Mouse (Mus musculus) limb, embryonic 12.5 days (tissue): ENCODE data around the gene Smyd3. TPM values are rescaled to one million over a fixed set of nuclear protein-coding genes. Genes with fewer than 3 reads are reported as not detected.

Source experiments
- ATAC-seq: fragments of 200-750 bp; cut with Nextera tagmentation; 2 replicates; pipeline ENCODE4 v1.8.0; 2017; ENCODE audit warnings: low read depth, moderate TSS enrichment; ENCODE audit not compliant: insufficient number of reproducible peaks, insufficient read depth, low FRiP score, low TSS enrichment
- H3K27ac ChIP-seq: fragments of 300-500 bp; sonication (generic); 2 replicates; pipeline ENCODE4 v1.5.1; 2016; ENCODE audit warnings: mild to moderate bottlenecking, moderate library complexity
- H3K27me3 ChIP-seq: fragments of 300-500 bp; sonication (generic); 2 replicates; pipeline ENCODE4 v1.6.1; 2016; ENCODE audit warnings: mild to moderate bottlenecking, moderate library complexity
- H3K36me3 ChIP-seq: fragments of 300-500 bp; sonication (generic); 2 replicates; pipeline ENCODE4 v1.6.1; 2016; ENCODE audit warnings: mild to moderate bottlenecking, moderate library complexity
- H3K4me1 ChIP-seq: fragments of 300-500 bp; sonication (generic); replicated peaks from 2 replicates; pipeline ENCODE4 v1.6.1; 2016
- H3K4me2 ChIP-seq: fragments of 300-500 bp; sonication (generic); 2 replicates; pipeline ENCODE4 v1.6.1; 2016; ENCODE audit warnings: mild to moderate bottlenecking, moderate library complexity
- H3K4me3 ChIP-seq: fragments of 300-500 bp; sonication (generic); replicated peaks from 2 replicates; pipeline ENCODE4 v1.5.1; 2016; ENCODE audit warnings: mild to moderate bottlenecking
- H3K9ac ChIP-seq: fragments of 300-500 bp; sonication (generic); replicated peaks from 2 replicates; pipeline ENCODE4 v1.6.1; 2016; ENCODE audit warnings: mild to moderate bottlenecking, moderate library complexity
- H3K9me3 ChIP-seq: fragments of 300-500 bp; sonication (generic); 2 replicates; pipeline ENCODE4 v1.6.1; 2016; ENCODE audit warnings: mild to moderate bottlenecking, moderate library complexity
- WGBS: fragments of 180-500 bp; shearing (Covaris S2); methylation state at CpG from one replicate; pipeline ENCODE4 v1.1.7; 2016; 5-methylcytosine and 5-hydroxymethylcytosine counted together
- polyA plus RNA-seq: library from polyadenylated mRNA; unstranded; fragments of >200 nt; fragmentation: Nextera tagmentation; extraction: Ambion mirVana; gene quantifications from 2 replicates; pipeline ENCODE4 v1.2.1, GENCODE M21; 2016

Gene Smyd3
- polyA plus RNA-seq, 1 experiment from 2014 or later, result 26.5 TPM

DNA sequence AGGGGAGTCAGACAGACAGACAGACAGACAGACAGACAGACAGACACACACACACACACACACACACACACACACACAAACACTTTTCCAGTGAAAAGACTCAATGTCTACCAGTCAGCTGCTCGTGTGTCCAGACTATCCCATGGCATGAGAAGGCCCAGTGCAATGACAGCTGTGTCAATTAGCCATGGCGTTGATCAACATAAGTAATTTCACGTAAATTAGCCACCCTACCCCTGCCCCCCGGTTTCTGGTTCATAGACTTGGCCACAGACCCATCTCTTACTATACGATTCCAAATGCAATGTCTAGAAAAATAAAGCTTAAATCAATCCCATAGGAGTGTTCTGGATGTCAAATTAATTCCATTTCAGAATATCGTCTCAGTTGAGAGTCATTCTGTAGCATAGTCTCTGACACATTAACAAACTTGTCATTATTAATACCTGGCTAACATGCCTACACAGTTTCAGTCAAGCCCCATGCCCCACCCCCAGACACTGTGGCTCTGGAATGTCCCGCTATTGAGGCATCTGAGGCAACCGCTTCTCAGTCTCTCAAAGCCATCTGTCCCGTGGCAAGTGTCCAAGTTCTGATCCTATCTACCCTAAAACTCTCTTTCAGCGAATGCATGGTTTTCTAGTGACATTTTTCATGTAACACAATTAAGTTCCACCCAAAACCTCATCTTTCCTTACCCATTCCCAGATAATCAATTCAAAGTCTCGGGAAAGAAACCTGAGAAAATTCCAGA lies 395.2 kb downstream of the Smyd3 start:
- Histone ChIP-seq H3K9ac (no peak overlapping the region), H3K27me3 (0 out of 2 replicates have a peak, but pooled peaks cover 3% of the 10 kb centered on the region), H3K36me3 (no peaks in the 10 kb centered on the region), H3K9me3 (no peaks in the 10 kb centered on the region), H3K4me3 (no peak overlapping the region), H3K27ac (no peak overlapping the region), H3K4me1 (peaks cover 10% of the 10 kb centered on the region; the same call in 1 of the 2 replicates), H3K4me2 (no peak overlapping the region)
- 81% methylated on average over 11 of the region's 11 CpGs for WGBS
- ATAC-seq, result no peak

DNA sequence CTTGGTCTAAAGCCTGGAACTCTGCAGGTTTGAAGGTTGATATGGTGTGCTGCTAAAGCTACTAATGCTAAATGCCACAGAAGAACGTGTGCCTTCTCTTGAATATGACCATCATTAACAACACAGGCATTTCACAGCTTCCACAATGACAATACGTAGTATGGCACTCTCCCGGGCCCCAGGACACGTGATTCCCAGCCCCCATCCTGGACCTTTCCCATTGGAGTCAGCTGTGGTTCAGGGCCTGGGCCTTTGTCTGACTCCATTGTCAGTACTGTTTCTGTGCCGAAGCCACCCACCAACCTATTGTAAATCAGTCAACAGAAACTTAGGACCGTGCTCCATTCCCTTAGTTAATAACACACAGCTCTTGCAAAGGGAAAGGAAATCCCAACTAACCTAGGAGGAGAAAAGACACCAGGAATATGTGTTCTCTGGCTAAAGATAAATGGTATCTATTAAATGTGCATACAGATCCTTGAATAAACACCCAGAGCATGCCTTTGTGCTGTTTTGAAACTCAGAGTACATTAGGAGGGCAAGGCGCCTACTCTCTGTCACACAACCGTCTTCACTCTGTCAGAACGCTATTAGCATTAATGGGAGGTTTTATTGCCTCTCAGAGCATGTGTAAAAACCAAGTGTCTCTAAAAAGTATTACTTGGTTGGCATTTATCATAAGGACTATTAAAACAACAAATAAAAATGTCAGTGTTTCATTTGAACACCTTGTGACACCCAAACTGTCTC lies 397.4 kb downstream of the Smyd3 start:
- 42% methylated on average over 9 of the region's 9 CpGs for WGBS

DNA sequence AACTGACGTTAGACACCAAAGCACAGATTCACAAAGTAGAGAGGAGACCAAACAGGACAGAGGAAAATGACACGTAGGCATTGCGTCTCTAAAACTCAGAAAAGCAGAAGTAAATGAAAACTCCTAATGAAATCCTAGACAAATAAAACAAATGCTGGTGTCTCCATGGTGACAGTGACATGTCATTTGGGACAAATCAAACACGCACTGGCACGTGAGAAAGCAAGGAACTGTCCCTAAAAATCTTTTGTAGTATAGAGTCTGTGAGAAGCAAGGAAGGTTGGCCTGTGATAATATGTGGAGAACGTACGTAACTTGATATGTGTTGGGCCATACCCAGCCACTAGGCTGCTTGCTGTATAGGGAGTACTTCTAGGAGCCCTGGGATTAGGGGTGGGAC lies 399.2 kb downstream of the Smyd3 start:
- no peak overlapping the region for H3K9ac ChIP-seq
- no peaks in the 10 kb centered on the region for H3K36me3 ChIP-seq
- peaks cover 11% of the 10 kb centered on the region; the same call in 1 of the 2 replicates for H3K4me1 ChIP-seq
- WGBS, result 82% methylated on average over 7 of the region's 7 CpGs
- no peak for ATAC-seq
- H3K27ac ChIP-seq, result no peak overlapping the region
- no peak overlapping the region for H3K4me3 ChIP-seq
- H3K9me3 ChIP-seq, result no peaks in the 10 kb centered on the region; the same call in 1 of the 2 replicates
- H3K4me2 ChIP-seq, result no peak overlapping the region
- 0 out of 2 replicates have a peak, but pooled peaks cover 3% of the 10 kb centered on the region for H3K27me3 ChIP-seq

More for the DNA sequence above, 397.4 kb downstream of the Smyd3 start:
- Histone ChIP-seq H3K27ac (no peak overlapping the region), H3K4me1 (peaks cover 11% of the 10 kb centered on the region; the same call in 1 of the 2 replicates), H3K4me3 (no peak overlapping the region), H3K9ac (no peak overlapping the region), H3K36me3 (no peaks in the 10 kb centered on the region), H3K4me2 (no peak overlapping the region), H3K9me3 (no peaks in the 10 kb centered on the region), H3K27me3 (0 out of 2 replicates have a peak, but pooled peaks cover 3% of the 10 kb centered on the region)
- no peak for ATAC-seq

DNA sequence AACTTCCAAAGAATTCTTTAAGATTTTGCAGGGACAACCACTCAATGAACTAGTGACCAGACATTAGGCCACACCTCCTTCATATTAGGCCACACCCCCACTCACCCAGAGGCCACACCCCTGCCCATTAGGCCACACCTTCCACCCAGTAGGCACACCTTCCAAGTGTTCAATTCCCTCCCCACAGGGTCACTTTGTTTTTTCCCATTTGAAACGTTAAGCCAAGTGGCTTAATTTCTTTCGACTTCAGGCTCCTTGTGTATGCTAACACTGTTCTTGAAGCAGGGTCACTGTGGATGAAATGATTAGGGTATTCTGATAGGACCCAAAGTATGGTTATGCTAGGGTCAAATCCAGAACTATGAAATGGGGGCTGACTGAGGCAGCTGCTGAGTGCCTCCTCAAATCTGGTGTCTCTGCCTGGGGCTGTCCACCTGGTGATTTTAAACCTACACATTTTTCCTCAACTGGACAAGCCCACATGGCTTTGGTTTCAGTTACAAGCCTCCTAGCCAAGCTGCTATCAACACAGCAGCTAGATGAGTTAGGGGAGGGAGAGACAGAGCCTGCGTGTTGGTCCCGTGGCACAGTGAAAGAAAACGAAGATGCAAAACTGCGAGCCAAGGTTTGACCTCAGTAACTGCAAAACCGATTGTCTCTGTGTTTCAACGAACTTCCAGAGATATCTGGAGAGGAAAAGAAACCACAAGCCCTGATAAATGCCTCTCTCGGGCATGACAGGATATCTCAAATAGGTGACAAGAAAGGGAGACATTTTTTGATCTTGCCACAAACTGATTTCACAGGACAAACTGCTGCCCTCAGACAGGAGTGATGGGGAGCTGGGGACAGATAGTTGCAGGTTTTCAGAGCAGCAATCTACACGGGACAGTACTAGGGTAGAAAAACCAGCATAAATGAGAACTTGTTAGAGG lies 400.8 kb downstream of the Smyd3 start:
- H3K9ac ChIP-seq, result no peak overlapping the region; the same call in 1 of the 2 replicates
- no peaks in the 10 kb centered on the region for H3K36me3 ChIP-seq
- H3K4me3 ChIP-seq, result no peak overlapping the region
- no peaks in the 10 kb centered on the region; the same call in 1 of the 2 replicates for H3K9me3 ChIP-seq
- H3K27ac ChIP-seq, result peak overlapping the region; percentile 9; the same call in 1 of the 2 replicates
- peaks cover 11% of the 10 kb centered on the region; the same call in 1 of the 2 replicates for H3K4me1 ChIP-seq
- WGBS, result 75% methylated on average over 10 of the region's 10 CpGs
- H3K27me3 ChIP-seq, result 0 out of 2 replicates have a peak, but pooled peaks cover 3% of the 10 kb centered on the region
- H3K4me2 ChIP-seq, result no peak overlapping the region
- ATAC-seq, result no peak

DNA sequence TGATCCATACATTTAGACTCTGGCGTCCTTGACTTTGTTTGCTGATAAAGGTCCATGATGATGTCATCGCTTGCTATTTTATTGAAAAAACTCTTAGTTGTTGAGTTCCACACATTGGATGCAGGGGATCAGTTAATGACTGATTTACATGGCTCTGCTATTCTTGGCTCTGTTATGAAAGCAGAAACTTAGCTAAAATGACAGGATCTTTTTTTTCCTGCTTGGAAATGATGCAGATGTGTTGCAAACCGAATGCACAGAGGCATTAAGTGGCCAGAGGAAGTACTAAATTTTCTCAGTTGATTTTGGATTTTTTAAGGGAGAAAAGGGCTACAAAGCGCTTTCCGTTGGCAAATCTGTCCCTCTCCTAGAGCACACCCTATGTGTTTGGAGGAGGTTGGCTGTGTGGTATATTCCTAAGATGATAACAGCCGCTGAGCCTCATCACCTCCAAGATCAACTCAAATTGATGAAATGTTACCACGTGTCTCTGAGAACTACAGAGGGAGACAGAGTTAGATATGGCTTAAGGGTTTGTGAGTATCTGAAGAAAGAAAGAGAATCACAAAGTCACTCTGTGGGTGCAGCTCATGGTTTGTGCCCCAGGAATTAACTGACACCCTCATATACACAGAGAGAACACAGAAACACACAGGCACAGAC lies 402.9 kb downstream of the Smyd3 start:
- Histone ChIP-seq H3K4me3 (no peak overlapping the region), H3K4me2 (no peak overlapping the region), H3K9ac (no peak overlapping the region), H3K27ac (no peak overlapping the region), H3K27me3 (no peaks in the 10 kb centered on the region), H3K4me1 (0 out of 2 replicates have a peak, but pooled peaks cover 4% of the 10 kb centered on the region), H3K9me3 (no peaks in the 10 kb centered on the region; the same call in 1 of the 2 replicates), H3K36me3 (no peaks in the 10 kb centered on the region)
- 87% methylated on average over 7 of the region's 7 CpGs for WGBS
- no peak for ATAC-seq

DNA sequence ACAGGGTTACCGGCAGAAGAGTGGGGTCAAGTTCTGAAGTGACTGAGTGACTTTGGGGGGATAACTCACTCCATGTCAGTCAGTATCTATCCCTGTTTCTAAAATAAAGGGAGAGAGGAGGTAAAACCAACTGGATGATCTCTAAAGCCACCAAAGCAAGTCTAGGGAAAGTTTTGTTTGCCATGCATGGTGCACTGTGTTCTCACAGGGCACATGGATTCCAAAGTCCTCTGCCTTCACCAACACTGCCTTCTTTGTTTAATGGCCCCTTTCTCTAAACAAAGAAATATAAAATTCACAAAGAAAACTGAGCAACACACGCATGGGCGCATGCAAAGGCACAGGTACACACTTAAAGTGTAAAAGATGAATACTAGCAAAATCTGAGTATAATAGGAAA lies 403.5 kb downstream of the Smyd3 start:
- no peaks in the 10 kb centered on the region for H3K27me3 ChIP-seq
- H3K4me2 ChIP-seq, result no peak overlapping the region
- no peaks in the 10 kb centered on the region for H3K36me3 ChIP-seq
- no peak overlapping the region for H3K4me3 ChIP-seq
- no peak overlapping the region for H3K9ac ChIP-seq
- 0 out of 2 replicates have a peak, but pooled peaks cover 4% of the 10 kb centered on the region for H3K4me1 ChIP-seq
- 98% methylated on average over 3 of the region's 3 CpGs for WGBS
- no peak for ATAC-seq
- no peak overlapping the region for H3K27ac ChIP-seq
- no peaks in the 10 kb centered on the region; the same call in 1 of the 2 replicates for H3K9me3 ChIP-seq

GRCm38 (mm10) chr1:179108759-179109158 lies 409.1 kb downstream of the Smyd3 start:
- H3K27ac ChIP-seq, result 0 out of 2 replicates have a peak overlapping the region, but pooled peaks have one; percentile 17
- H3K9me3 ChIP-seq, result no peaks in the 10 kb centered on the region
- peaks cover 38% of the 10 kb centered on the region for H3K4me1 ChIP-seq
- no peaks in the 10 kb centered on the region for H3K27me3 ChIP-seq
- no peaks in the 10 kb centered on the region for H3K36me3 ChIP-seq
- no peak overlapping the region for H3K4me3 ChIP-seq
- 29% methylated on average over 7 of the region's 7 CpGs for WGBS
- ATAC-seq, result no peak
- H3K4me2 ChIP-seq, result no peak overlapping the region
- H3K9ac ChIP-seq, result no peak overlapping the region

DNA sequence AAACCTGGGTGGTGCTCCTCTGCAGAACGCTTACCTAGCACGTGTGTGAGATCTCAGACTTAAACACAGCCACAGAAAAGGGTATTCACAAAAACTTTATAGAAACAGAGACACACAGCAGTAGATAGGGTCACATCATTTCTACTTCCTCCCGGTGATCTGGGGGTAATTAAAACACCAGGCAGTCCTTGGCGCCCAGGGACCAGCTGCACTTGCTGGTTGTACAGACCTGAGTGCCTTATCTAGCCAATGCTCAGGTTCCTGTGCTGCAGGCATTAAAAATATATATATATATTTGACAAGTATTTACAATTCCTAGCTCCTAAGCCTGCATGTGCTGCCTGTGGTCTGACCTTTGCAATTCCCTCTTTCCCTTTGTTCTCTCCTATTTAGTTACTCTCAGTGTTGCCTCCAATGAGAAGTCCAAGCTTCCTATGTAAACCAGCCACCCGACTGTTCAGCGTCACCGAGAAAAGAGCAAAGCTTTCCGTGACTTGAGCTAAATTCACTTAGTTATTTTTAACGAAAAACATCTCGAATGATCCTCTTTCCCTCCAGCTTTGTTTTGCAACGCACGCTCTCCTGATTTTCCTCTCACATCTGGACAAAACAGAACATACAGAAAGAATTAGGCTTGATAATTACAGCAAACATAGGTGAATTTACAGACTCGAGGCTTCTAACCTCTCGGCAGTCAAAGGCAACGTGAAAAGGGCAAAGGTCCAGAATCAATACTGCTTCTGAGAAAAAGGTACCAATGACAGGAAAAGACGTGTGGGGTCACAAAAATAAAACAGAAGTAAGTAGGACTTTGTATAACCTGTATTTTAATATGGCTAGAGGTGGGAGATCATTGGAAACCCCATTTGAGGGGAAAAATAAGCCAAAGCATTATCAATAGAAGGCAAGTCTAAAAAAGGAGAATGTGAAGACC lies 409.8 kb downstream of the Smyd3 start:
- no peak overlapping the region for H3K4me3 ChIP-seq
- H3K4me2 ChIP-seq, result no peak overlapping the region; the same call in 1 of the 2 replicates
- peaks cover 39% of the 10 kb centered on the region for H3K4me1 ChIP-seq
- H3K27ac ChIP-seq, result peak overlapping the region; percentile 82
- H3K9ac ChIP-seq, result no peak overlapping the region
- 19% methylated on average over 16 of the region's 16 CpGs for WGBS
- H3K9me3 ChIP-seq, result no peaks in the 10 kb centered on the region
- H3K36me3 ChIP-seq, result no peaks in the 10 kb centered on the region
- H3K27me3 ChIP-seq, result no peaks in the 10 kb centered on the region
- ATAC-seq, result no peak; the same call in 1 of the 2 replicates

DNA sequence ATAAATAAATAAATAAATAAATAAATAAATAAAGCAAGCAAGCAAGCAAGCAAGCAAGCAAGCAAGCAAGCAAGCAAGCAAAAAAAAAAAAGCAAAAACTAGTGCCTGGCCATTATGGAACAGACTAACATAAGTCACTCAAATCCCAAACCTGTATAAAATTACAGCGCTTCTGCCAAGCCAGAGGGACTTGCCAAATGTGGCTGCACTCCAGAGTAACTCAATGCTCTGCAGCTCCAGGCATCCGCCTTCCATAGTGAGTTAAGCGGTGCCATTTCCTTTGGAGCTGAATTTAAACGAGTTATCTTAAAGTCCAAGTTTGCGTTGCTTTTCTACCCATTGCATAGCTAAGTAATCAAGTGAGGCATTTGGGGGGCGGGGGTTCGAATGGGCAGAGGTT lies 410.6 kb downstream of the Smyd3 start:
- Histone ChIP-seq H3K27ac (peak overlapping the region; percentile 82), H3K9me3 (no peaks in the 10 kb centered on the region), H3K36me3 (no peaks in the 10 kb centered on the region), H3K4me2 (no peak overlapping the region), H3K4me3 (no peak overlapping the region), H3K27me3 (no peaks in the 10 kb centered on the region), H3K9ac (no peak overlapping the region), H3K4me1 (peaks cover 39% of the 10 kb centered on the region)
- 31% methylated on average over 7 of the region's 7 CpGs for WGBS
- no peak for ATAC-seq
